Mouse (Mus musculus): ENCODE measurements around the gene St3gal2. TPM values are rescaled to one million over a fixed set of nuclear protein-coding genes. Genes with fewer than 3 reads are reported as not detected.
"Not testable (repeated sequence)": the region's sequence is repeated elsewhere in the genome, so short reads cannot be mapped to it uniquely, and the experiment has no call there.

The St3gal2 gene
- polyA plus RNA-seq, 1 experiment from 2014 or later, result 15.3 TPM

DNA sequence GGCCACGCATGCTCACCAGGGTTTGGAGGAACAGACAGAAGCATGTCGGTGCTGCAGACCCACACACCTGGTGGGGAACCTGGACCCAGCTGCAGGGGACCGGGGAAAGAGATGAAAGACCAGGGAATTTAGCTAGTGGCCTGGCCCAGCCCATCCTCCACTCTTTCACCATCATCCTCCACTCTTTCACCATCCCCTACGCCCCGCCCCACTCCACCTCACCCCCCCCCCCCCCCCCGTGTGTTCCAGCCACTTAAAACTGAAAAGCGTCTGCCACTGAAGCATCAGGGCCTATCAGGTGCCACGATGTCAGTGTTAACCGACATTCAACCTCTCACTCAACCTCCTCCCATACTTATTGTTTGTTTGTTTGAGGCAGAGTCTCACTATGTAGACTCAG lies 24.5 kb upstream of the St3gal2 start:
- no peaks in the 10 kb centered on the region for H3K36me3 ChIP-seq
- H3K4me2 ChIP-seq (replicated peaks), result no peak overlapping the region
- 78% methylated on average over 7 of the region's 9 CpGs for WGBS
- no peak overlapping the region for H3K27ac ChIP-seq
- H3K4me1 ChIP-seq (replicated peaks), result no peaks in the 10 kb centered on the region
- H3K9me3 ChIP-seq, result no peaks in the 10 kb centered on the region
- no peak for ATAC-seq
- H3K27me3 ChIP-seq (replicated peaks), result no peaks in the 10 kb centered on the region
- H3K9ac ChIP-seq, result no peak overlapping the region
- no peak overlapping the region for H3K4me3 ChIP-seq (replicated peaks)

GRCm38 (mm10) chr8:110895812-110896211 lies 23.9 kb upstream of the St3gal2 start:
- Histone ChIP-seq H3K4me1 (replicated peaks) (peaks cover 3% of the 10 kb centered on the region; the same call in 1 of the 2 replicates), H3K9me3 (no peaks in the 10 kb centered on the region), H3K27ac (no peak overlapping the region), H3K4me2 (replicated peaks) (no peak overlapping the region), H3K9ac (no peak overlapping the region), H3K4me3 (replicated peaks) (no peak overlapping the region), H3K27me3 (replicated peaks) (no peaks in the 10 kb centered on the region), H3K36me3 (no peaks in the 10 kb centered on the region)
- no peak for ATAC-seq
- 91% methylated on average over 13 of the region's 13 CpGs for WGBS

GRCm38 (mm10) chr8:110897495-110897894 lies 22.2 kb upstream of the St3gal2 start:
- ATAC-seq, result no peak
- no peak overlapping the region for H3K27ac ChIP-seq
- no peak overlapping the region for H3K9ac ChIP-seq
- H3K4me2 ChIP-seq (replicated peaks), result no peak overlapping the region
- peaks cover 6% of the 10 kb centered on the region for H3K4me1 ChIP-seq (replicated peaks)
- H3K4me3 ChIP-seq (replicated peaks), result no peak overlapping the region
- no peaks in the 10 kb centered on the region for H3K9me3 ChIP-seq
- no peaks in the 10 kb centered on the region for H3K27me3 ChIP-seq (replicated peaks)
- no peaks in the 10 kb centered on the region for H3K36me3 ChIP-seq
- 90% methylated on average over 6 of the region's 6 CpGs for WGBS

- H3K9me3 ChIP-seq, result no peaks in the 10 kb centered on the region
- H3K4me1 ChIP-seq (replicated peaks), result peaks cover 6% of the 10 kb centered on the region
- peak overlapping the region; percentile 39 for H3K27ac ChIP-seq
- no peaks in the 10 kb centered on the region for H3K27me3 ChIP-seq (replicated peaks)
- H3K4me2 ChIP-seq (replicated peaks), result peak overlapping the region; percentile 61
- WGBS, result 46% methylated on average over 3 of the region's 3 CpGs
- H3K36me3 ChIP-seq, result no peaks in the 10 kb centered on the region
- ATAC-seq, result peak; percentile 85
- H3K4me3 ChIP-seq (replicated peaks), result no peak overlapping the region
- no peak overlapping the region for H3K9ac ChIP-seq
Measured at GRCm38 (mm10) chr8:110901056-110901455, 18.7 kb upstream of the St3gal2 start.

- Histone ChIP-seq H3K27me3 (replicated peaks) (no peaks in the 10 kb centered on the region), H3K9me3 (no peaks in the 10 kb centered on the region), H3K36me3 (no peaks in the 10 kb centered on the region), H3K27ac (no peak within 1 kb of the TSS), H3K9ac (peak within 1 kb of the TSS; percentile 71), H3K4me2 (replicated peaks) (peak within 1 kb of the TSS; percentile 61), H3K4me3 (replicated peaks) (peak within 1 kb of the TSS; percentile 78), H3K4me1 (replicated peaks) (peaks cover 6% of the 10 kb centered on the region)
- 2% methylated on average over 30 of the region's 30 CpGs for WGBS
- peak; percentile 95 for ATAC-seq
Measured at GRCm38 (mm10) chr8:110901839-110902578, 17.7 kb upstream of the St3gal2 start, which contains the start of gene Fuk. TSS of gene Fuk (minus strand) at chr8:110902488.

GRCm38 (mm10) chr8:110902579-110902965 lies 17.1 kb upstream of the St3gal2 start:
- 63% methylated on average over 2 of the region's 2 CpGs for WGBS
- peak; percentile 16 for ATAC-seq
- Histone ChIP-seq H3K36me3 (no peaks in the 10 kb centered on the region), H3K4me3 (replicated peaks) (peak overlapping the region; percentile 78), H3K9ac (no peak overlapping the region), H3K4me2 (replicated peaks) (peak overlapping the region; percentile 61), H3K27me3 (replicated peaks) (no peaks in the 10 kb centered on the region), H3K27ac (no peak overlapping the region), H3K4me1 (replicated peaks) (peaks cover 6% of the 10 kb centered on the region), H3K9me3 (no peaks in the 10 kb centered on the region)

DNA sequence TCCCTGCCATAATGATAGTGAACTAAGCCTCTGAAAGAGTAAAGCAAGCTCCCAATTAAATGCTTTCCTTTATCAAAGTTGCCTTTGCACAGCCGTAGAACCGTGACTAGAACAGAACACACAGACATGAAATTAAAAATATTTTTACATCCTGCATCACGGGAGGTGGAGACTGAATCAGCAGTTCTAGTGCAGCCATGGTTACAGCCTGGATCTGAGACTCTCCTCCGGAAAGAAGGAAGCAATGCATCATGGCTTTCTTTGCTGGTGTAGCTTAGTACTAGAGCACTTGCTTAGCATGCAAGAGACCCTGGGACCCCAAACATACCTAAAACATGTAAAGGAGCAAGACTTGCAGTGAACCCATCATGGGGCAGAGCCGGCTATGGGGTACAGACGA lies 14.3 kb upstream of the St3gal2 start:
- no peak for ATAC-seq
- Histone ChIP-seq H3K4me3 (replicated peaks) (no peak overlapping the region), H3K4me2 (replicated peaks) (no peak overlapping the region), H3K36me3 (no peaks in the 10 kb centered on the region), H3K27ac (no peak overlapping the region), H3K9me3 (no peaks in the 10 kb centered on the region), H3K4me1 (replicated peaks) (peaks cover 6% of the 10 kb centered on the region), H3K9ac (no peak overlapping the region), H3K27me3 (replicated peaks) (no peaks in the 10 kb centered on the region)
- WGBS, result 90% methylated on average over 6 of the region's 6 CpGs

GRCm38 (mm10) chr8:110906682-110907081 lies 13.0 kb upstream of the St3gal2 start:
- H3K4me3 ChIP-seq (replicated peaks), result no peak overlapping the region
- WGBS, result 83% methylated on average over 1 of the region's 1 CpGs
- H3K4me2 ChIP-seq (replicated peaks), result no peak overlapping the region
- no peaks in the 10 kb centered on the region; the same call in 1 of the 2 replicates for H3K4me1 ChIP-seq (replicated peaks)
- H3K36me3 ChIP-seq, result no peaks in the 10 kb centered on the region
- no peak overlapping the region for H3K9ac ChIP-seq
- no peak overlapping the region for H3K27ac ChIP-seq
- no peak for ATAC-seq
- H3K27me3 ChIP-seq (replicated peaks), result no peaks in the 10 kb centered on the region
- H3K9me3 ChIP-seq, result no peaks in the 10 kb centered on the region

DNA sequence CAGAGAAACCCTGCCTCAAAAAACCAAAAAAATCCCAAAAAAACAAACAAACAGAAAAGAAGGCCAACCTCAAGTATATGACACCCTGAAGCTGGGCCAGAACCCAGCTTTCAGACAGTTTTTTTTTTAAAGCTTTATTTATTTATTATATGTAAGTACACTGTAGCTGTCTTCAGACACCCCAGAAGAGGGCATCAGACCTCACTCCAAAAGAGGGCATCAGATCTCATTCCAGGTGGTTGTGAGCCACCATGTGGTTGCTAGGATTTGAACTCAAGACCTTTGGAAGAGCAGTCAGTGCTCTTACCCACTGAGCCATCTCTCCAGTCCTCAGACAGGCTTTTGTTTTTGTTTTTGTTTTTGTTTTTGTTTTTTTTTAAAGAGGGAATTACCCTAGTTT lies 9.9 kb upstream of the St3gal2 start:
- not testable (repeated sequence) for H3K4me2 ChIP-seq (replicated peaks); H3K4me1 ChIP-seq (replicated peaks); H3K4me3 ChIP-seq (replicated peaks); H3K27ac ChIP-seq; H3K36me3 ChIP-seq; ATAC-seq; H3K27me3 ChIP-seq (replicated peaks); H3K9me3 ChIP-seq; H3K9ac ChIP-seq

DNA sequence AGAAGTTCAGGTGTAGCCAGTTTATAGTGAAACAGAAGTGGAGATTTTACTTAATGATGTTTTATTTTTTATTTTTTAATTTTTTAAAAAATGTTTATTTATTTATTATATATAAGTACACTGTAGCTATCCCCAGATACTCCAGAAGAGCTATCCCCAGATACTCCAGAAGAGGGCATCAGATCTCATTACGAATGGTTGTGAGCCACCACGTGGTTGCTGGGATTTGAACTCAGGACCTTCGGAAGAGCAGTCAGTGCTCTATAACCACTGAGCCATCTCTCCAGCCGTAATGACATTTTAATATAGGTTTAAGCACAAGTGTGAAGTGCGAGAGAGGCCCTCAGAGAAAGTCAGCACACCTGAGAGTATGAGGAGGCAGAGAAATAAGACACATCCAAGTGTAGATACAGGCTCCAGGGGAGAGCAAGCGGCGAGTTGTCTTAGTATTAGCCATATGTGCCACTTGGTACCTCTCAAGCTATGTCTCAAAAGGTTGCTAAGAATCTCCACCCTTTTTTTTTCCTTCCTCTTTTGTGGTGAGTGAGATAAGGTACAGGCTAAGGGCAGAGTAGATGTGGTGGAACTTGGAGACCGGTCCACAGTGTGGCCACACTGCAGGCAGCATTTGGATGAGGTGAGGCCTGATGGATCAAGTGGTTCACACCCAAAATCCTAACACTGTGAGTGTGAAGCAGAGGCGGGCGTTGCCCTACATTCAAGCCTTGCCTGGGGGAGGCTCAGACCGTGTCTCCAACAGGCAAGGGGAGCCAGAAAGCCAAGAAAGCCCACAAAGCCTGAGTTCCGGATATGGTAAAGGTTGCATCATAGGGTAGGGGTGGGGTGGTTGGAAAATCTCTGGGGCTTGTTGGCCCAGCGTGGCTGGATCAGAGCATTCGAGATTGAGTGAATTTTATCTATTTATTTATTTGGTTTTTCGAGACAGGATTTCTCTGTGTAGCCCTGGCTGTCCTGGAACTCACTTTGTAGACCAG lies 7.8 kb upstream of the St3gal2 start:
- Histone ChIP-seq H3K9me3 (no peaks in the 10 kb centered on the region), H3K4me3 (replicated peaks) (no peak overlapping the region), H3K27ac (no peak overlapping the region), H3K4me2 (replicated peaks) (no peak overlapping the region), H3K27me3 (replicated peaks) (no peaks in the 10 kb centered on the region), H3K9ac (no peak overlapping the region), H3K4me1 (replicated peaks) (no peaks in the 10 kb centered on the region), H3K36me3 (no peaks in the 10 kb centered on the region)
- WGBS, result 84% methylated on average over 15 of the region's 15 CpGs
- ATAC-seq, result no peak

DNA sequence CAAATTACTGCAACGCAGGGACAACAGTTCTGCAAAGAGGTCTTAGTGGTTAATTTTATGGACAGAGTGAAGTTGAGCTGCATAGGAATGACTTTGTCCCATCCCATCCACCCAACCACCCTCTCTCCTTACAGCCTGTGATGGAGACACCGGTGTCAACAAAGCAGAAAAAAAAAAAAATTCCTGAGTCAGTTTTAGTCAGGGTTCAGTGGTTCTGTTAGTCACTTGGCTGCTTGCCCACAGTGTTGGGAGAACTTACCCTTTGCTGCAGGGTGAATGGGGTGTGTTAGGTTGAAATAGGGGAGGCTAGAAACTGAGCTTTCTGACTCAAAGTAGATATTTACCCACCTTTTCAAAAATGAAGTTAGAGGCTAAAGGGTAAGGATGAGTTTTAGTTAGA lies 2.3 kb upstream of the St3gal2 start:
- Histone ChIP-seq H3K36me3 (no peaks in the 10 kb centered on the region), H3K9ac (no peak overlapping the region), H3K9me3 (no peaks in the 10 kb centered on the region), H3K4me3 (replicated peaks) (no peak overlapping the region), H3K4me2 (replicated peaks) (no peak overlapping the region), H3K27ac (no peak overlapping the region), H3K27me3 (replicated peaks) (no peaks in the 10 kb centered on the region), H3K4me1 (replicated peaks) (peaks cover 17% of the 10 kb centered on the region)
- 68% methylated on average over 2 of the region's 2 CpGs for WGBS
- no peak for ATAC-seq

DNA sequence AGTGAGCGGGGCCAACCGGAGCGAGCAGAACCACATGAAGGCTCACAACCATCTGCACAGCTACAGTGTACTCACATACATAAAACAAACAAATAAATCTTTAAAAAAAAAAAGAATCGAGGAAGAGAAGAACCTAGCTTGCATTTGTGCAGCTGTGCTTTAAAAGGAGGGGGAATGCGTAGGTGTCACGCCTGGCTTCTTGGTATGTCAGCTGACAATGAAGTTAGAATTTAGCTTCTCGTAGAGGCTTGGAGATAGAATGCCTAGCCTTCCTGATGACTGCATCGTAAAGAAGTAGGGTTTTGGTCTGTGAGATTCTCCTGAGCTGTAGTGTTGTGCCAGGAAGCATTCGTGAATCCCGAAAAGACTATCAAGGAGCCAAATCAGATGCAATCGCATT lies 1.7 kb upstream of the St3gal2 start:
- no peak overlapping the region for H3K9ac ChIP-seq
- 68% methylated on average over 11 of the region's 11 CpGs for WGBS
- no peaks in the 10 kb centered on the region for H3K27me3 ChIP-seq (replicated peaks)
- H3K27ac ChIP-seq, result no peak overlapping the region
- H3K4me1 ChIP-seq (replicated peaks), result peaks cover 17% of the 10 kb centered on the region
- no peak overlapping the region for H3K4me2 ChIP-seq (replicated peaks)
- no peak overlapping the region for H3K4me3 ChIP-seq (replicated peaks)
- H3K36me3 ChIP-seq, result no peaks in the 10 kb centered on the region
- no peak for ATAC-seq
- no peaks in the 10 kb centered on the region for H3K9me3 ChIP-seq

All from intestine, embryonic 15.5 days (tissue).